Mouse (Mus musculus) midbrain, embryonic 13.5 days (tissue): ENCODE results near the gene Acoxl. TPM values are rescaled to one million over a fixed set of nuclear protein-coding genes. Genes with fewer than 3 reads are reported as not detected.

Source experiments
- ATAC-seq: fragments of 200-750 bp; cut with Nextera tagmentation; 2 replicates; pipeline ENCODE4 v1.8.0; 2017; ENCODE audit warnings: mild to moderate bottlenecking, moderate TSS enrichment, moderate library complexity
- H3K27ac ChIP-seq: fragments of 300-500 bp; sonication (generic); 2 replicates; pipeline ENCODE4 v1.5.1; 2015; ENCODE audit warnings: inconsistent platforms, mild to moderate bottlenecking, moderate library complexity
- H3K27me3 ChIP-seq: fragments of 300-500 bp; sonication (generic); 2 replicates; pipeline ENCODE4 v1.6.1; 2015; ENCODE audit warnings: mild to moderate bottlenecking, inconsistent platforms
- H3K36me3 ChIP-seq: fragments of 300-500 bp; sonication (generic); 2 replicates; pipeline ENCODE4 v1.6.1; 2015; ENCODE audit warnings: mild to moderate bottlenecking, inconsistent platforms
- H3K4me1 ChIP-seq: fragments of 300-500 bp; sonication (generic); replicated peaks from 2 replicates; pipeline ENCODE4 v1.6.1; 2015; ENCODE audit warnings: inconsistent platforms
- H3K4me2 ChIP-seq: fragments of 300-500 bp; sonication (generic); replicated peaks from 2 replicates; pipeline ENCODE4 v1.6.1; 2015; ENCODE audit warnings: moderate library complexity, mild to moderate bottlenecking, inconsistent platforms
- H3K4me3 ChIP-seq: fragments of 300-500 bp; sonication (generic); replicated peaks from 2 replicates; pipeline ENCODE4 v1.5.1; 2015; ENCODE audit warnings: mild to moderate bottlenecking, inconsistent platforms
- H3K9ac ChIP-seq: fragments of 300-500 bp; sonication (generic); replicated peaks from 2 replicates; pipeline ENCODE4 v1.6.1; 2015; ENCODE audit warnings: mild to moderate bottlenecking, inconsistent platforms
- H3K9me3 ChIP-seq: fragments of 300-500 bp; sonication (generic); 2 replicates; pipeline ENCODE4 v1.6.1; 2016; ENCODE audit warnings: mild to moderate bottlenecking, inconsistent platforms
- WGBS: fragments of 180-500 bp; shearing (Covaris S2); methylation state at CpG from one replicate; pipeline ENCODE4 v1.1.7; 2015; 5-methylcytosine and 5-hydroxymethylcytosine counted together
- polyA plus RNA-seq: library from polyadenylated mRNA; unstranded; fragments of >200 nt; fragmentation: Nextera tagmentation; extraction: Ambion mirVana; gene quantifications from 2 replicates; pipeline ENCODE4 v1.2.1, GENCODE M21; 2015

Acoxl gene
- polyA plus RNA-seq, 1 experiment from 2014 or later = 0.07 TPM

DNA sequence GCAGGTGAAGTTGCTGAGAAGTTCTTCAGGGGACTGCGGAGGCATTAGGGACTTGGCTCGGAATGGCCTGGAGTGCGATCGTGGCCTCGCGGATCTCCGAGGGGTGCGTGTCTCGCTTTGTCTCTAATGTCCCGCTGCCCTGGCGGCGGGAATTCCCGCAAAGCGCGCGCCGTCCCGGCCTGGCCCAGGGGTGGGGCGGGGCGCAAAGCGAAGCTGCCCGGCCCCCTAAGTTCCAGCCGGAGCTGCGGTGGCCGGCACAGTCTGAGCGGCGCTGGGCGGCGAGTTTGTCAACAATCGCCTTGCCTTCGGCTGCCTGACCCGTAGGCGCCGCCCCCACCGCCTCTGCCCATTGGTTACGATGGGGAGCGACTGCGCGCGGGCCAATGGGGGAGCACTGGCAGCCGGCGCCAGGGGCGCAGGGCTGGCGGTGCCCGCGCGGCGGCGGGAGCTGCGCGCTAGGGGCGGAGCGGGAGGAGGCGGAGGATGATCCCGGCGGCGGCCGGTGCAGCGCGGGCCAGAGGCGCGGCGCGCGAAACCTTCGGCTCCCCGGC lies 288.5 kb downstream of the Acoxl start:
- Histone ChIP-seq H3K36me3 (peaks cover 13% of the 10 kb centered on the region), H3K27ac (peak overlapping the region; percentile 82), H3K4me2 (peak overlapping the region; percentile 99), H3K9ac (peak overlapping the region; percentile 71), H3K27me3 (peaks cover 29% of the 10 kb centered on the region), H3K4me1 (peaks cover 65% of the 10 kb centered on the region), H3K4me3 (peak overlapping the region; percentile 59), H3K9me3 (no peaks in the 10 kb centered on the region)
- WGBS = under 1% methylated on average over 66 of the region's 67 CpGs
- ATAC-seq = peak; percentile 90

DNA sequence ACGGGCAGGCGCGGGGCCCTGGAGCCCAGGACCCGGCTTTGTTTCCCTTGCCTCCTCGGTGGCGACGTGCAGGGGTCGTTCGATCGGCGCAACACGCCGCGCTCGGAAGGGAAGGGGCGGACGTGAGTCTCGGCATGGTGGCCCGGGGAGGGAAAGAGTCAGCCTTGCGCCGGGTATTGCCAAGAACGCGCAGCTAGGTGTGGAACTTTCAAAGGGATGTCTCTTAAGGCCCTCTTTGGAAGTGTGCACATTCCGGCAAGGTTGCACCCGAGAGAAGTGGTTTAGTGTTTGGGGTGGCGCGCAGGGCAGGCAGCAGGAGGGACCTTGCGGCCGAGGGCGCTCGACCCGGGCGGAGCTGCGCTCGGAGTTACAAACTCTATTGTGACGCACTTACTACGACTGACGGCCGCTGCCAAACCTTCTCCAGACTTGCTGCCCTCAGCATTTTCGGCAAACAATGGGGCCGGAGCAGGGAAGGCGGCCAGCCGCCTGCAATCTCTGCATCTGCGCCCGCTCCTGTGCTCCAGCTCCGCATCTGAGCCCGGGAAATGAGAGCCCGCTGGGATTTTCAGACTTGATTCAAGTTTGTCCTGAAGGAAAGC lies 289.1 kb downstream of the Acoxl start:
- H3K4me2 ChIP-seq = peak overlapping the region; percentile 99
- H3K27me3 ChIP-seq = peaks cover 23% of the 10 kb centered on the region
- ATAC-seq = peak; percentile 13
- H3K4me3 ChIP-seq = peak overlapping the region; percentile 59
- H3K9me3 ChIP-seq = no peaks in the 10 kb centered on the region
- H3K36me3 ChIP-seq = peaks cover 13% of the 10 kb centered on the region
- under 1% methylated on average over 48 of the region's 48 CpGs for WGBS
- peaks cover 59% of the 10 kb centered on the region for H3K4me1 ChIP-seq
- peak overlapping the region; percentile 82 for H3K27ac ChIP-seq
- H3K9ac ChIP-seq = peak overlapping the region; percentile 71

DNA sequence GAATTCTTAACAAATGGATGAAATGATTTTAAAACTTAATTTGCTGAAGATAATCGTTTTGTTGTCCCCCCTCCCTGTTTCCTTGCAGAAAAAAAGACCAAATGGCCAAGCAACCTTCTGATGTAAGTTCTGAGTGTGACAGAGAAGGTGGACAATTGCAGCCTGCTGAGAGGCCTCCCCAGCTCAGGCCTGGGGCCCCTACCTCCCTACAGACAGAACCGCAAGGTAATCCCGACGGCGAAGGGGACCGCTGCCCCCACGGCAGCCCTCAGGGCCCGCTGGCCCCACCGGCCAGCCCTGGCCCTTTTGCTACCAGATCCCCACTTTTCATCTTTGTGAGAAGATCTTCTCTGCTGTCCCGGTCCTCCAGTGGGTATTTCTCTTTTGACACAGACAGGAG lies 289.9 kb downstream of the Acoxl start:
- H3K9ac ChIP-seq = peak overlapping the region; percentile 71
- WGBS = 20% methylated on average over 10 of the region's 10 CpGs
- H3K4me1 ChIP-seq = peaks cover 52% of the 10 kb centered on the region
- H3K4me2 ChIP-seq = peak overlapping the region; percentile 99
- peaks cover 13% of the 10 kb centered on the region for H3K36me3 ChIP-seq
- H3K9me3 ChIP-seq = no peaks in the 10 kb centered on the region
- H3K4me3 ChIP-seq = peak overlapping the region; percentile 59
- ATAC-seq = no peak
- peaks cover 16% of the 10 kb centered on the region for H3K27me3 ChIP-seq
- no peak overlapping the region for H3K27ac ChIP-seq

DNA sequence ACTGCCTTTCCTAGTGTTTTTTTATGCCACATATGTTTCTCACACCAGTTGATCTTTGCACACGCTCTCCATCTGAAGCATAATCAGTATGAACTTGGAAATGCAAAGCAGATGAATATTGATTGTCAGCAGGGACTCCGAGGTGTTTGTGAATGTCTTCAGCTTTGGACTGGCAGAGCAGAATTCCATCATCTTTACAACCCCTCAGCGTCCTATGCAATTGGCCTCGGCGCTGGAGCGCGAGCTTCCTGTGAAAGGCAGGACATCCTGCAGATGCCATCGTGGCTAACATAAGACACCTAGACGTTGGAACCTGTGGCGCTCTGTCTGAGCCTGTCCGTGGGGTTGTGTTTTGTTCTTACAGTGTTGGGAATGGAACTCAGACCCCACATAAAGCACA lies 292.8 kb downstream of the Acoxl start:
- 88% methylated on average over 11 of the region's 11 CpGs for WGBS
- ATAC-seq = no peak
- H3K36me3 ChIP-seq = peaks cover 17% of the 10 kb centered on the region
- no peak overlapping the region for H3K27ac ChIP-seq
- H3K4me2 ChIP-seq = no peak overlapping the region
- H3K9me3 ChIP-seq = no peaks in the 10 kb centered on the region
- H3K4me1 ChIP-seq = peaks cover 27% of the 10 kb centered on the region
- H3K4me3 ChIP-seq = no peak overlapping the region
- no peak overlapping the region for H3K9ac ChIP-seq
- H3K27me3 ChIP-seq = no peaks in the 10 kb centered on the region

DNA sequence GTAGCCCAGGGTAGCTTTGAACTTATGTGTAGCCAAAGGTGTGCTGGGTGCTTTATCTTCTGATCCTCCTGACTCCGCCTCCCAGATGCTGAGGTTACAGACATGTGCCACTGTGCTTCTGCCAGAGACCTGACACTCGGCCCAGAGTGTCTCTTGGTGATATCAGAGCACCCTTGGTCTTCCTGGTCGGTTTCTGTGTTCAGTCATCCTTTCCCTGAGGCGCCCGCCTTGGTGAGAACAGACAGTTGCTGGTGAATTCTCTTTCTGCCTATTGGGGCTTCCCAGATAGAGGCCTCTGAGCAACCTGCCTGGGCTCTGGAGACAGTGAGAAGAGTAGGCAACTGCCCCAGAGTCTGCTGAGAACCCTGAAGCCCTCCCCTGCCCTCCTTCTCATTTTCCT lies 294.0 kb downstream of the Acoxl start:
- Histone ChIP-seq H3K27me3 (no peaks in the 10 kb centered on the region), H3K4me1 (peaks cover 22% of the 10 kb centered on the region), H3K27ac (no peak overlapping the region), H3K9ac (no peak overlapping the region), H3K4me3 (no peak overlapping the region), H3K4me2 (no peak overlapping the region), H3K36me3 (peaks cover 20% of the 10 kb centered on the region), H3K9me3 (no peaks in the 10 kb centered on the region)
- 87% methylated on average over 5 of the region's 5 CpGs for WGBS
- ATAC-seq = no peak

DNA sequence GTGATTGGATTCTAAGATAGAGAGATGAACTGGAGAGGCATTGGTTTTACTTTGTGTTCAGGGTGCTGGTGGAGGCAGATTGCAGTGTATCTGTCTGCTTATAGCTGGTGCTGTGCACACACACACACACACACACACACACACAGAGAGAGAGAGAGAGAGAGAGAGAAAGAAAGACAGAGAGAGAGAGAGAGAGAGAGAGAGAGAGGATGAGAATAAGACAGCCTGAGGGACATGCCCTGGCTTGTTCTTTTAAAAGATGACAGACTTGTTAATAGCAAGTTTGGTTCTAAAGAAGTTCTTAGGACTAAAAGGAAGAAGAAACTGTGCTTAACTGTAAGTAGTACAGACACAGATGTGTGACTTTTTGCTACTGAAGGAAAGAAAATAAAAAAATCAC lies 295.2 kb downstream of the Acoxl start:
- H3K27ac ChIP-seq = no peak overlapping the region
- no peak overlapping the region for H3K4me3 ChIP-seq
- H3K4me1 ChIP-seq = peaks cover 18% of the 10 kb centered on the region
- H3K27me3 ChIP-seq = no peaks in the 10 kb centered on the region
- no peak for ATAC-seq
- H3K4me2 ChIP-seq = no peak overlapping the region
- H3K9me3 ChIP-seq = no peaks in the 10 kb centered on the region
- no peak overlapping the region for H3K9ac ChIP-seq
- H3K36me3 ChIP-seq = peaks cover 20% of the 10 kb centered on the region

DNA sequence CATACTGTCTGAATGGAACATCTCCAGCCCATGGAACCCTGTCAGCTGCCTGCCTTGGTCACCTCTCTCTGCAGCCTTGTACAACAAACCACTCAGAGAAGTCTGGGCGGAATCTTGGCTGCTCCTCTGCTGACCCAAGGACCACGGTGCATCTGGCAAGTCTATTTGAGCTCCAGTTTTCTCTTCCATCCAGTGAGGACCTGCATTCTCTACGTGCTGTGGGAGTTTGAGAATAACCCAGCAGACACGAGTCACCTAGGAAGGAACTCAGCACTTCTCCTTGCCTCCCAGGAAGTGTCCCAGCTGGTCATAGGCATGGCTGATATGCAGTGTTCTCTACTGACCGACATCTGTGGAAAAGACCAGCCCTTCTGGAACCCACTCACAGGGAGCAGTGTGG lies 295.8 kb downstream of the Acoxl start:
- ATAC-seq = no peak
- 88% methylated on average over 5 of the region's 5 CpGs for WGBS
- Histone ChIP-seq H3K4me3 (no peak overlapping the region), H3K4me2 (no peak overlapping the region), H3K9me3 (no peaks in the 10 kb centered on the region), H3K36me3 (peaks cover 20% of the 10 kb centered on the region), H3K27me3 (no peaks in the 10 kb centered on the region), H3K27ac (no peak overlapping the region), H3K4me1 (peaks cover 20% of the 10 kb centered on the region), H3K9ac (no peak overlapping the region)

DNA sequence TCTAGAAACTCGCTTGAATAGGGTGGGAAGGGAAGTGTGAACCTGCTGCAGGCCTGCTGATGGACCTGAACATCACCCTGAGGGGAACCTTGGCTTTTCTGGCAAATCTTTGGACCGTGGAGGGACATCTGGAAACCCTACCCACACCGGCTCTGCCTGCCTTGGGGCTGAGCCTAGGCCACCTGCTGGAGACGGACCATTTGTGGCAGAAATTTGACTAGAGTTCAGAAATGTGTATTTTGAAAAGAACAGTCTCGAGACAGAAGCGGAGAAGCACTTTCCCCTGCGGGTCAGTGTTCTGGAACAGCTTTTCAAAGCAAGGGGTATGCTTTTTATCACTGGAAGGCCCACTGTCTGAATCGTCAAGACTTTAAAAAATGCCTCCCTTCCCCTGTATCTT lies 296.3 kb downstream of the Acoxl start:
- peaks cover 23% of the 10 kb centered on the region for H3K4me1 ChIP-seq
- no peak overlapping the region for H3K9ac ChIP-seq
- ATAC-seq = no peak
- H3K27ac ChIP-seq = no peak overlapping the region
- no peak overlapping the region for H3K4me2 ChIP-seq
- no peak overlapping the region for H3K4me3 ChIP-seq
- 79% methylated on average over 8 of the region's 8 CpGs for WGBS
- H3K36me3 ChIP-seq = peaks cover 20% of the 10 kb centered on the region
- H3K9me3 ChIP-seq = no peaks in the 10 kb centered on the region
- H3K27me3 ChIP-seq = no peaks in the 10 kb centered on the region

DNA sequence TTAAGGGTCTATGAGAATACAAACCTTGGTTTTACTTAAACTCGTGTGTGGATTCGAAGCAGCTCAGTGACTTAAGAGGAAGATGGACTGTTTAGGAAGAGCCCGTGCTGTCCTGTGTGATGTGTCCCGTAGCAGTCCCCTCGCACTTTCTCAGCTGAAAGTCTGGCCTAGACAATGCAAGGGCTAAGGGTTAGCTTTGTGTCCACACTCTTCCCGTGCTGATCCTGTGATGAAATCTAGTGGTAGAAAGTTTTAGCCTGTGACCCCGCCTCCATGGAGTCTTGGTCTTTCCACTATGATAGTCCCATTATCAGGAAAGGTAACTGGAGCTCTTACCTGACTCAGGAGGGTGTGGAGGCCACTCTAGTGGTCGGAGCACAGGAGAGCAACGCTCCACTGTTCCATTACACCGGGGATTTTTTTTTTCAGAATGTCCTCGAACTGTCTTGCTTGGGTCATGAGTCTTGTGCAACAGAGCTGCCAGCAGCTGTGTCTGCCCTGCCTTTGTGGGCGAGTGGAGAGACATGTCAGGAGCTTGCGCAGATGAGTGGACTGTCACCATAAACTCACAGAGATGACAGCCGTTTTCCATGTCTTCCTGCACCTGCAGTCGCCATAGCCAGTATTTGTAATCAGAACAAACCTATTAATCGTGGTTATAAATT lies 298.2 kb downstream of the Acoxl start:
- H3K4me3 ChIP-seq = no peak overlapping the region
- no peak for ATAC-seq
- H3K4me1 ChIP-seq = peaks cover 23% of the 10 kb centered on the region

DNA sequence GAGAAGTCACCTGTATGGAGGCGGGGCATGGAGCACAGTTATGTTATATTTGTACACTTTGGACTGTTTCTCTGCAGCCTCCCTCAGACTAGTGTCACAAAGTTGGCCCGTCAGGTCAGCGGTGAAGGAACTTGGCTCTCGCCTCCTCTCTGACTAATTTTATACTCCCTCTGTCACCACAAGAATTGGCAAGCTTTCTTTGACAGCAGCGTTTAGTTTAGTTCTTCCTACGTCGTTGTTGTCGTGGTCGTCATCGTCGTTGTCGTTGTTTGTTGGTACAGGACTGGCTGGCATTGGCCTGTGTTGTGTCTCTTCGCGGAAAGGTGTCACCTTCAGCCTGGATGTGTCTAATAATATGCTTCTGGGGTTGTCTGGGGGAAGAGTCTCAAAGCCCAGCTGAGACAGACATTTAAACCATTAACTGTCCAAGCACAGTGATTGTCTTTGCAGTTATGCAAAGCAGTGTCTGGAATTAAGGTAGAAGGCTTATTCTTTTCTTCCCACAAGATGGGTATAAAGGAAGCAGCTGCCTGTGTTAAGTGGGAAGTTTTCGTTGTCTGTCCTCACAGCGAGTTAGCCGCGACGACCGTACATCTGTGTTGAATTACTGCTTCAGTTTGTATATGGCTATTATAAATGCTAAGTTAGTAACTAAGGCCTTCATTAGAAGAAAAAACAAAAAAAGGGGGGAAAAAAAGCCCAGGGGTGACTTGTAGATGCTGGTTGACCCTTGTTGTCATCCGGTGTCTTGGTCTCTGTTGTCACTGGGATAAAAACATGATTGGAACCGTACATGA lies 299.0 kb downstream of the Acoxl start:
- Histone ChIP-seq H3K4me1 (peaks cover 23% of the 10 kb centered on the region), H3K9ac (no peak overlapping the region), H3K9me3 (no peaks in the 10 kb centered on the region), H3K27me3 (no peaks in the 10 kb centered on the region), H3K4me2 (no peak overlapping the region), H3K36me3 (peaks cover 8% of the 10 kb centered on the region; the same call in 1 of the 2 replicates), H3K4me3 (no peak overlapping the region), H3K27ac (no peak overlapping the region)
- 86% methylated on average over 22 of the region's 22 CpGs for WGBS
- no peak for ATAC-seq

More for the DNA sequence above, 298.2 kb downstream of the Acoxl start:
- peaks cover 8% of the 10 kb centered on the region for H3K36me3 ChIP-seq
- H3K27ac ChIP-seq = no peak overlapping the region
- H3K9me3 ChIP-seq = no peaks in the 10 kb centered on the region
- no peaks in the 10 kb centered on the region for H3K27me3 ChIP-seq
- H3K9ac ChIP-seq = no peak overlapping the region
- no peak overlapping the region for H3K4me2 ChIP-seq
- 88% methylated on average over 16 of the region's 16 CpGs for WGBS

DNA sequence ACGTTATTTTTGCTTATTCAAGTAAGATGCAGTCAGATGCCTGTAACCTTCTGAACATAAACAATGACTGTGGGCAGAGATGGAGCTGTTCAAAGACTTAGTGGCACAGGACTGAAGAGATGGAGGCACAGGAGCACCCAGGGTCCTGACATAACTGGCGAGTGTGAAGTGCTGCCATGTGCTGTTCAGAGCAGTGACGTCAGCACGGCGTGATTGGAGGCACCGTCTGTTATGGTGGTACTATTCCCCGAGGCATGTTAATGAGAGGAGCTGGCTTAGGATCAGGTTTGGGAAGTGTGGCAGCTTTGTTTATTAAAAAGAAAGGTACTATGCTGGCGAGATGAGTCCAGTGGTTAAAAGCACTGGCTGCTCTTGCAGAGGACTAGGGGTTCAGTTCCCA lies 300.2 kb downstream of the Acoxl start:
- 63% methylated on average over 8 of the region's 8 CpGs for WGBS
- ATAC-seq = peak; percentile 64; the same call in 1 of the 2 replicates
- H3K4me2 ChIP-seq = no peak overlapping the region
- H3K4me3 ChIP-seq = no peak overlapping the region
- H3K27ac ChIP-seq = no peak overlapping the region
- H3K27me3 ChIP-seq = no peaks in the 10 kb centered on the region
- peaks cover 23% of the 10 kb centered on the region for H3K4me1 ChIP-seq
- no peak overlapping the region for H3K9ac ChIP-seq
- peaks cover 8% of the 10 kb centered on the region; the same call in 1 of the 2 replicates for H3K36me3 ChIP-seq
- H3K9me3 ChIP-seq = no peaks in the 10 kb centered on the region

DNA sequence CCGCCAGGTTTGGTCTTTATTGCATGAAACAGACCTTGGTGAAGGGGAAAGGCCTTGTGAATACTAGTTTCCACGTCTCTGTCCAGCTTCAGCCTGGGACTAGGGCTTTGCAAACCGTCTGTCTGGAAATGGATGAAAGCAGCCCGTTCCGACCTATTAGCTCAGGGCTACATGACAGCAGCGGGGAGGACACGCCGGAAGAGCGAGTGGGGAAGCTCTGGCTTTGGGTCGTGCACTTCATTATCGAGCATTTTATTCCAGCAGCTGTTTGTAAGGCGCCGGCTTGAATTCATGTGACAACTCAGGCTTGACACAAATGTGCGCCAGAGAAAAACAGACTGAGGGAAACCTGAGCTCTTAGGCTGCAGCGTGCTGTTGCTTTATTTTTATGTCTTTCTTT lies 301.1 kb downstream of the Acoxl start:
- 43% methylated on average over 15 of the region's 15 CpGs for WGBS
- no peaks in the 10 kb centered on the region for H3K27me3 ChIP-seq
- H3K4me1 ChIP-seq = peaks cover 23% of the 10 kb centered on the region
- peak overlapping the region; percentile 9 for H3K27ac ChIP-seq
- no peak overlapping the region for H3K9ac ChIP-seq
- no peaks in the 10 kb centered on the region for H3K9me3 ChIP-seq
- no peak overlapping the region for H3K4me3 ChIP-seq
- H3K4me2 ChIP-seq = peak overlapping the region; percentile 17; the same call in 1 of the 2 replicates
- peak; percentile 73 for ATAC-seq
- peaks cover 7% of the 10 kb centered on the region; the same call in 1 of the 2 replicates for H3K36me3 ChIP-seq
